Mouse (Mus musculus) inflammation-experienced regulatory T-cells, adult 6 months (primary cell): ENCODE measurements around the gene Rabgef1. TPM values are rescaled to one million over a fixed set of nuclear protein-coding genes. Genes with fewer than 3 reads are reported as not detected.
"Not testable (repeated sequence)": the region's sequence is repeated elsewhere in the genome, so short reads cannot be mapped to it uniquely, and the experiment has no call there.

ENCODE experiments used
- ATAC-seq: one replicate; pipeline ENCODE4 v1.8.0; 2017
- polyA plus RNA-seq, 3 experiments: library from polyadenylated mRNA; unstranded; fragments of 100-300 nt; shearing (Covaris generic); gene quantifications; one replicate each; pipeline ENCODE4 v1.2.1; 2017

The Rabgef1 gene
- polyA plus RNA-seq, 3 experiments from 2014 or later = 31.3 to 40.9 (median 36.7) TPM

- no peak for ATAC-seq
These were observed 46.7 kb downstream of the Rabgef1 start for GRCm38 (mm10) chr5:130218336-130218735.

GRCm38 (mm10) chr5:130221316-130221715 is 49.7 kb downstream of the Rabgef1 start:
- no peak for ATAC-seq

GRCm38 (mm10) chr5:130221760-130222145 is 50.2 kb downstream of the Rabgef1 start:
- ATAC-seq = peak; percentile 32

DNA sequence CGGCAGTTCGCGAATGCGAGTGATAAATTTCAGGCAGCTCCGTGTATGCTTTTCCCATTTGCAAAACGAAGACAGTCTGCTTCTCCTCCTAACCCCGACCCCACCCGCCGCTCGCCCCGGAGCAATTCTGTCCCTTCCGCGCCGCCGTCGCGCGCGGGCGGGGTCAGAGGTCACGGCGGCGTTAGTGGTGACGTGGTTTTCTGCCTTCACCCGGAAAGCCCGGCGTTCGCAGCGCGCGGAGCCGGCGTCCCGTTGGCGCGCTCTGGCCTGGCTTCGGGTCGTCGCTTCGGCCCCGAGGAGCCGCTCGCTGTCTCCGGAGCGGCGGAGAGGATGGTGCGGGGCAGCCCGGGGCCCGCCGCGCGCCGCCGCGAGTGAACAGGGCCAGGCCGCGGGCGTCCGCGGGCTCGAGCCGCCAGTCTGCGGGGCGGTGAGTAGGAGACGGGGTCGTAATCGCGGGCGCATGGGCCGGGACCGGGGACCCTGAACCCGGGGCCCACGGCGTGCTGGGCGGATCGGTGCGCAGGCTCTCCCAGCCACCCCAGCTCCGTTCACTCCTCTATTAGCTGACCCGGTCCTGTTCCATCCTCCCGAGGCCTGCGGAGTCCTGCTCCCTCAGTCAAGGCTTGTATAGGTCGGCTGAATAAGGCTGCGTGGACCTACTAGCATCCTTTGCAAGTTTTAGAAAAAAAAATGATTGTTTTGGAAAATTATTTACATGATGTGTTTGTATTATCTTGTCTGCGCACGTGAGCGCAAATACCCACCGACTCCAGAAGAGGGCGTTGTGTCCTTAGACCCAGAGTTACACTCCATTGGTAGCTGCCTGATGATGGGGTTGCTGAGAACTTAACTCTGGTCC is 50.8 kb downstream of the Rabgef1 start:
- peak; percentile 88 for ATAC-seq

DNA sequence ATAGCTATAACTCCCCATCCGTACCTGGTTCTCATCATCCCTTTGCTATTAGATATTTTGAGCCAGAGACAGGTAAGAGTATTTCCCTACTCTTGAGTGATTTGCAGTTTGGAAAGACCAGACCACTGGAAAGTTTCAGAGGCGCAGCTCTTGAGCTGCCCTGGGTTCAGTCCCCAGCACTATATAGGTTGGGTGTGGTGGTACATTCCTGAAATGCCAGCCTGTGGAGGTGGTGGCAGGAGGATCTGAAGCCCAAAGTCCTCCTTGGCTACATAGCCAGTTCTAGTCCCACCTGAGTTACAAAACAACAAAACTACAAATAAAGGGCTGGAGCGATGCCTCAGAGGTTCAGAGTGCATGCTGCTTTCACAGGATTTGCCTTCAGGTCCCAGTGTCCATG is 55.2 kb downstream of the Rabgef1 start:
- no peak for ATAC-seq

- ATAC-seq = no peak
These were observed 56.5 kb downstream of the Rabgef1 start for GRCm38 (mm10) chr5:130228120-130228519.

DNA sequence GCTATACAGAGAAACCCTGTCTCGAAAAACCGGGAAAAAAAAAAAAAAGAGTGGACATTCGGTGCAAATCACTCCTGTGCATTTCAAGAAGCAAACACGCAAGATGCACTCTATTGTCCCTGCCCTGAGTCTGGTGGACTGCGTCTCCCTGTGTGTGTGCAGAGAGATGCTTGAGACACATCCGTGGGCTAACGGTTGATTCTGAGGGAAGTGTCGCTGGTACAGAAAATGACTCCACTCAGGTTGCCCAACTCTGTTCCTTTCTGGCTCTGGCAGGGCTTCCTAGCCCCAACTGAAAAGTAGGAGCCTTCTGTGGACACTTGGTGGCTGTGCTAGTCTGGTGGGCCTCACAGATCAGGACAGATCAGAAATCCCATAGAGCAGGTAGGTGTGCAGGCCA is 64.7 kb downstream of the Rabgef1 start:
- no peak for ATAC-seq

GRCm38 (mm10) chr5:130239236-130239635 is 67.6 kb downstream of the Rabgef1 start:
- no peak for ATAC-seq

- no peak for ATAC-seq
These were observed 68.3 kb downstream of the Rabgef1 start for GRCm38 (mm10) chr5:130239856-130240255.

DNA sequence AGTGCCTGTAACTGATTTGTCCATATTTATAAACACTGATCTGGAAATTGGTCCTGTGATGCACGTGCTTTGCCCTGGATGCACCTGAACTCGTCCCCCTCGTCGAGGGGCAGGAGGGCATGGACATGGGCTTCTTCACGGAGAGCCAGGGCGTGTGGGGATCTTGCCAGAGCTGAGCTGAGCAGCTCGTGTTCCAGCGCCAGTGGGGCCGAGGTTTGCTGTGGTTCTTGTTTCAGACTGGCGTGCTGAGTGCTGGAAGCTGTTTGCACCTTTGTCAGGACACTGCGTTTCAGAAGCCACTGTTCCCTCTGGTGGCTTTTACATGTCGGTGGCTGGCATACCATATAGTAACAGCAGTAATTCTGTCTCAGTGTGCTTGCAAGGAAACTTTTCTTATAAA is 69.8 kb downstream of the Rabgef1 start:
- ATAC-seq = no peak

- ATAC-seq = no peak
These were observed 76.2 kb downstream of the Rabgef1 start for GRCm38 (mm10) chr5:130247823-130248222.

DNA sequence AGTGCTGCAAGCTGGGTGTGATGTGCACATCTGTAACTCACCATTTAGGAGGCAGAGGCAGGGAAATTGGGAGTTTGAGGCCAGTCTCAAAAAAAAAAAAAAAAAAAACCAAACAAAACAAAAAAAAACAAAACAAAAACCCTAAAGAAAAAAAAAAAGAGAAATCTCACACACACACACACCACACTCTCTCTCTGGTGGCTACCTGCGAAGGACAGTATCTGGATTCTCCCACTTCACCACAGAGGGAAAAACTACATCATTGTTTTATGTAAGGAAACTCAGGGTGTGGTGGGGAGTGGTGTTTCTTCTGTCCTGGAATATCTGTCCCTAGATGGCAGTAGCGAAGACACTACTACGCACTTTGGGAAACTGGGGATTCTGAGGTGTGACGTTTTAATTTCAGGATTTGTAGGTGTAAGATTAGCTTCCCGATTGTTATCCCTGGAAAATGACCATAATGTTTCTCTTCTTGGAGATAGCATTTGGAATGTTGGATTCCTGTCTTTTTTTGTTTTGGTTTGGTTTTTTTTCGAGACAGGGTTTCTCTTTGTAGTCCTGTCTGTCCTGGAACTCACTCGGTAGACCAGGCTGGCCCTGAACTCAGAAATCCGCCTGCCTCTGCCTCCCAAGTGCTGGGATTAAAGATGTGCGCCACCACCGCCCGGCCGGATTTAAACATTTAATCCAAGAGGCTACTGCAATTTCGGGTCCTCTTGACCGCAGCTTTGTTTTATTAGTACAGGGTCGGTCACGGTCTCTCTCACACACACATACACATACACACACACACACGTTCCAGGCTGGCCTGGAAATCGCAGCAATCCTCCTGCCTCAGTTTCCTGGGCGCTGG is 82.8 kb downstream of the Rabgef1 start:
- no peak for ATAC-seq

- peak; percentile 76 for ATAC-seq
These were observed 83.6 kb downstream of the Rabgef1 start, which contains the start of the genes Sbds and Tyw1 for GRCm38 (mm10) chr5:130255017-130255720. Gene Sbds (minus strand): TSS chr5:130255530. Gene Tyw1 (plus strand): TSS chr5:130255619.

GRCm38 (mm10) chr5:130255799-130256525 is 84.4 kb downstream of the Rabgef1 start:
- ATAC-seq = not testable (repeated sequence)

DNA sequence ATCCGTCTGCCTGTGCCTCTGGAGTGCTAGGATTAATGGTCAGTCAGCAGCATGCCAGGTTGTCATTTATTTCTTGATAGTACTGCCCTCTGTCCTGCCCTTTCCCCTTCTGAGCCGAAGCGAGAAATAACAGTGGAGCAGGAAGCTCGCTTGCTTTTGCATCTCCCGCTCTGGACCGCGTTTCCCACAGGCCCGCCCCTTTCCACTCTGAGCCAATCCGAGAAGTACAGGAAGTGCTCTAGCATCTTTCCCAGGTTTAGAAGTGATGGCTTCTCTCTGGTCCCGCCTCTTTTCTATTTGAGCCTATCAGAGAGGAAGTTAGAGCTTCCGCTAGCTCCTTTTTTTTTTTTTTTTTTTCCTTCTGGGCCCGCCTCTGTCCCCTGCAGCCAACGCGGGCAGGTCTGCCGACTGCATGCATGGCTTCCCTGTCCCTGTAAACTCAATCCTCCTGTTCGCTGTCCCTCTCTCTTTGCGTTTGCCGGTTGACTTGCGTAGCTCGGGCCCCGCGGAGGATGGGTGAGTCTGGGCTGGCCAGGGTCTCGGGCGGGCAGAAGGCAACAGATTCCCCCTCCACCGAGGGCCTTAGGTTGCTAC is 85.2 kb downstream of the Rabgef1 start:
- ATAC-seq = peak; percentile 90

- no peak for ATAC-seq
These were observed 85.7 kb downstream of the Rabgef1 start for GRCm38 (mm10) chr5:130257303-130257702.

DNA sequence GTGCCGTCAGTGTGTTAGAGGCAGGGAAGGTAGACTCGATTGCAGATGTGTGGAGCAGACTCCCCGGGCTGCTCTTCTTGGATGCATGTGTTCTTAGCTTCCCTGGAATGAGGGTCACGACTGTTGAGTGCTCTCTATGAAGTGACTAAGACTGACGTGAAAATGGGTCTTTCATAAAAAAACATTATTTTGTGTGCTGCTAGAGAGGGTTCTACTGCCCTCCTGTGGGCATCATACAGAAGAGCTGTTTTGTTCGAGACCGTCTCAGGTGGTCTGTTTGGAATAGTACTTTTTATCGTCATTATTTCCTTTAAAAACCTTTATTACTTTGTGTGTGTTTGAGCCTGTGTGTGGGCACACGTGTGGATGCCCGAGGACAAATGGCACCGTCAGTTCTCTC is 91.9 kb downstream of the Rabgef1 start:
- ATAC-seq = no peak
